Mouse (Mus musculus) kidney, adult 2 months (tissue): ENCODE results near the gene Gemin5.

Experiments used
- CTCF ChIP-seq: fragments of 200-500 bp; conservative IDR thresholded peaks from 2 replicates; pipeline ENCODE4 v1.5.1; 2011; ENCODE audit warnings: low read depth, mild to moderate bottlenecking, control low read depth, low read length, moderate library complexity, mixed read lengths; ENCODE audit not compliant: insufficient read depth, insufficient read length
- POLR2A ChIP-seq: fragments of 200-500 bp; IDR thresholded peaks from one replicate; pipeline ENCODE4 v1.6.1; 2011; ENCODE audit warnings: low read depth, low read length, control low read depth

GRCm38 (mm10) chr11:58107009-58107408 is 61.3 kb downstream of the Gemin5 start:
- TF ChIP-seq CTCF (no peak), POLR2A (no peak)
